Mouse (Mus musculus) midbrain, embryonic 15.5 days (tissue): ENCODE results near the gene Ankrd40. TPM values are rescaled to one million over a fixed set of nuclear protein-coding genes. Genes with fewer than 3 reads are reported as not detected.

Experiments
- ATAC-seq: fragments of 200-750 bp; cut with Nextera tagmentation; replicated peaks from 2 replicates; pipeline ENCODE4 v1.8.0; 2017; ENCODE audit warnings: moderate TSS enrichment
- H3K27ac ChIP-seq: fragments of 300-500 bp; sonication (generic); 2 replicates; pipeline ENCODE4 v1.5.1; 2015; ENCODE audit warnings: mild to moderate bottlenecking, inconsistent platforms
- H3K27me3 ChIP-seq: fragments of 300-500 bp; sonication (generic); replicated peaks from 2 replicates; pipeline ENCODE4 v1.6.1; 2015; ENCODE audit warnings: inconsistent platforms
- H3K36me3 ChIP-seq: fragments of 300-500 bp; sonication (generic); replicated peaks from 2 replicates; pipeline ENCODE4 v1.6.1; 2015; ENCODE audit warnings: inconsistent platforms
- H3K4me1 ChIP-seq: fragments of 300-500 bp; sonication (generic); 2 replicates; pipeline ENCODE4 v1.6.1; 2015; ENCODE audit warnings: inconsistent platforms
- H3K4me2 ChIP-seq: fragments of 300-500 bp; sonication (generic); 2 replicates; pipeline ENCODE4 v1.6.1; 2015; ENCODE audit warnings: inconsistent platforms, mild to moderate bottlenecking, moderate library complexity
- H3K4me3 ChIP-seq: fragments of 300-500 bp; sonication (generic); 2 replicates; pipeline ENCODE4 v1.5.1; 2015; ENCODE audit warnings: mild to moderate bottlenecking, inconsistent platforms
- H3K9ac ChIP-seq: fragments of 300-500 bp; sonication (generic); 2 replicates; pipeline ENCODE4 v1.6.1; 2015; ENCODE audit warnings: mild to moderate bottlenecking, inconsistent platforms
- H3K9me3 ChIP-seq: fragments of 300-500 bp; sonication (generic); 2 replicates; pipeline ENCODE4 v1.6.1; 2016; ENCODE audit warnings: inconsistent platforms
- WGBS: fragments of 180-500 bp; shearing (Covaris S2); methylation state at CpG from one replicate; pipeline ENCODE4 v1.1.7; 2015; ENCODE audit warnings: mixed read lengths; 5-methylcytosine and 5-hydroxymethylcytosine counted together
- polyA plus RNA-seq: library from polyadenylated mRNA; unstranded; fragments of >200 nt; fragmentation: Nextera tagmentation; extraction: Ambion mirVana; gene quantifications from 2 replicates; pipeline ENCODE4 v1.2.1, GENCODE M21; 2015

Ankrd40 gene
- polyA plus RNA-seq, 1 experiment from 2014 or later: 16.7 TPM

- Histone ChIP-seq H3K9ac (no peak overlapping the region), H3K9me3 (no peaks in the 10 kb centered on the region), H3K4me2 (no peak overlapping the region), H3K4me1 (no peaks in the 10 kb centered on the region), H3K4me3 (no peak overlapping the region), H3K36me3 (no peaks in the 10 kb centered on the region), H3K27me3 (no peaks in the 10 kb centered on the region), H3K27ac (no peak overlapping the region)
- ATAC-seq: no peak
- 64% methylated on average over 5 of the region's 5 CpGs for WGBS
These were observed 43.0 kb downstream of the Ankrd40 start for GRCm38 (mm10) chr11:94370809-94371208.

GRCm38 (mm10) chr11:94374276-94374948 lies 46.6 kb downstream of the Ankrd40 start:
- no peak for ATAC-seq
- H3K4me2 ChIP-seq: no peak overlapping the region
- no peak overlapping the region for H3K9ac ChIP-seq
- no peaks in the 10 kb centered on the region for H3K36me3 ChIP-seq
- 88% methylated on average over 13 of the region's 13 CpGs for WGBS
- H3K27ac ChIP-seq: no peak overlapping the region
- H3K4me3 ChIP-seq: no peak overlapping the region
- no peaks in the 10 kb centered on the region for H3K9me3 ChIP-seq
- H3K27me3 ChIP-seq: no peaks in the 10 kb centered on the region
- no peaks in the 10 kb centered on the region for H3K4me1 ChIP-seq

- ATAC-seq: no peak
- H3K4me1 ChIP-seq: no peaks in the 10 kb centered on the region
These were observed 51.3 kb downstream of the Ankrd40 start for GRCm38 (mm10) chr11:94379061-94379460.

GRCm38 (mm10) chr11:94379736-94380135 lies 51.9 kb downstream of the Ankrd40 start:
- H3K9ac ChIP-seq: no peak overlapping the region
- no peak overlapping the region for H3K4me2 ChIP-seq
- H3K27me3 ChIP-seq: no peaks in the 10 kb centered on the region
- no peak for ATAC-seq
- H3K36me3 ChIP-seq: no peaks in the 10 kb centered on the region
- no peak overlapping the region for H3K27ac ChIP-seq
- H3K4me1 ChIP-seq: no peaks in the 10 kb centered on the region
- H3K9me3 ChIP-seq: no peaks in the 10 kb centered on the region
- H3K4me3 ChIP-seq: no peak overlapping the region
- 82% methylated on average over 8 of the region's 8 CpGs for whole genome bisulfite sequencing

More at GRCm38 (mm10) chr11:94379061-94379460, 51.3 kb downstream of the Ankrd40 start:
- Histone ChIP-seq H3K27me3 (no peaks in the 10 kb centered on the region), H3K27ac (no peak overlapping the region), H3K9ac (no peak overlapping the region), H3K4me3 (no peak overlapping the region), H3K9me3 (no peaks in the 10 kb centered on the region), H3K36me3 (no peaks in the 10 kb centered on the region), H3K4me2 (no peak overlapping the region)
- 13% methylated on average over 2 of the region's 2 CpGs for WGBS

GRCm38 (mm10) chr11:94385977-94386771 lies 58.4 kb downstream of the Ankrd40 start:
- H3K36me3 ChIP-seq: no peaks in the 10 kb centered on the region
- peaks cover 13% of the 10 kb centered on the region for H3K4me1 ChIP-seq
- 0 out of 2 replicates have a peak overlapping the region, but pooled peaks have one; percentile 42 for H3K27ac ChIP-seq
- H3K9ac ChIP-seq: no peak overlapping the region
- H3K9me3 ChIP-seq: no peaks in the 10 kb centered on the region
- peak overlapping the region; percentile 11; the same call in 1 of the 2 replicates for H3K4me2 ChIP-seq
- no peak overlapping the region for H3K4me3 ChIP-seq
- ATAC-seq: no peak
- no peaks in the 10 kb centered on the region for H3K27me3 ChIP-seq
- WGBS: 29% methylated on average over 12 of the region's 12 CpGs

- H3K36me3 ChIP-seq: no peaks in the 10 kb centered on the region
- WGBS: 84% methylated on average over 4 of the region's 4 CpGs
- H3K27me3 ChIP-seq: no peaks in the 10 kb centered on the region
- no peaks in the 10 kb centered on the region for H3K9me3 ChIP-seq
- no peak overlapping the region for H3K4me2 ChIP-seq
- no peak overlapping the region for H3K4me3 ChIP-seq
- no peak overlapping the region for H3K27ac ChIP-seq
- ATAC-seq: no peak
- H3K9ac ChIP-seq: no peak overlapping the region
- H3K4me1 ChIP-seq: peaks cover 13% of the 10 kb centered on the region
These were observed 60.0 kb downstream of the Ankrd40 start for GRCm38 (mm10) chr11:94387756-94388155.

GRCm38 (mm10) chr11:94389021-94389420 lies 61.2 kb downstream of the Ankrd40 start:
- no peaks in the 10 kb centered on the region for H3K9me3 ChIP-seq
- H3K36me3 ChIP-seq: no peaks in the 10 kb centered on the region
- 83% methylated on average over 4 of the region's 4 CpGs for WGBS
- no peak overlapping the region for H3K9ac ChIP-seq
- H3K4me2 ChIP-seq: no peak overlapping the region
- no peaks in the 10 kb centered on the region; the same call in 1 of the 2 replicates for H3K27me3 ChIP-seq
- no peak for ATAC-seq
- peaks cover 13% of the 10 kb centered on the region for H3K4me1 ChIP-seq
- no peak overlapping the region for H3K27ac ChIP-seq
- H3K4me3 ChIP-seq: no peak overlapping the region

GRCm38 (mm10) chr11:94389724-94390396 lies 62.1 kb downstream of the Ankrd40 start:
- Histone ChIP-seq H3K4me2 (no peak overlapping the region), H3K9ac (no peak overlapping the region), H3K27me3 (no peaks in the 10 kb centered on the region; the same call in 1 of the 2 replicates), H3K36me3 (no peaks in the 10 kb centered on the region), H3K9me3 (no peaks in the 10 kb centered on the region), H3K4me3 (no peak overlapping the region), H3K27ac (no peak overlapping the region), H3K4me1 (peaks cover 13% of the 10 kb centered on the region)
- WGBS: 61% methylated on average over 6 of the region's 6 CpGs
- ATAC-seq: no peak

GRCm38 (mm10) chr11:94390825-94391224 lies 63.0 kb downstream of the Ankrd40 start:
- Histone ChIP-seq H3K27ac (no peak overlapping the region), H3K4me2 (no peak overlapping the region), H3K36me3 (no peaks in the 10 kb centered on the region), H3K27me3 (no peaks in the 10 kb centered on the region; the same call in 1 of the 2 replicates), H3K4me1 (peaks cover 11% of the 10 kb centered on the region), H3K4me3 (no peak overlapping the region), H3K9ac (no peak overlapping the region), H3K9me3 (no peaks in the 10 kb centered on the region)
- ATAC-seq: no peak
- 92% methylated on average over 6 of the region's 6 CpGs for WGBS

Other genes starting within 250 kb of the Ankrd40 start
- 27.3 and 31.2 TPM in 2 replicates for gene Tob1, start 116.5 kb upstream of the Ankrd40 start, polyA plus RNA-seq
- gene Wfikkn2, start 82.0 kb upstream of the Ankrd40 start, polyA plus RNA-seq: 5.5 and 5.6 TPM in 2 replicates
- 0.45 and 0.89 TPM in 2 replicates for gene Gm21885, start 46.1 kb upstream of the Ankrd40 start, polyA plus RNA-seq
- 129 and 143 TPM in 2 replicates for gene Luc7l3, start 6.0 kb upstream of the Ankrd40 start, polyA plus RNA-seq
- 0.70 and 1.3 TPM in 2 replicates for gene Abcc3, start 65.0 kb downstream of the Ankrd40 start, polyA plus RNA-seq
- gene Cacna1g, start 146.2 kb downstream of the Ankrd40 start, polyA plus RNA-seq: 17.7 and 20.7 TPM in 2 replicates
- gene Spata20, start 158.2 kb downstream of the Ankrd40 start, polyA plus RNA-seq: 0.48 and 0.69 TPM in 2 replicates
- gene Epn3, start 172.0 kb downstream of the Ankrd40 start, polyA plus RNA-seq: 0.72 and 1.2 TPM in 2 replicates
- gene Mycbpap, start 193.7 kb downstream of the Ankrd40 start, polyA plus RNA-seq: 4.1 and 4.5 TPM in 2 replicates
- 9.1 and 9.7 TPM in 2 replicates for gene Rsad1, start 221.3 kb downstream of the Ankrd40 start, polyA plus RNA-seq
- gene Chad, start 237.0 kb downstream of the Ankrd40 start, polyA plus RNA-seq: 0.33 and 0.61 TPM in 2 replicates